Mouse (Mus musculus) left cerebral cortex, adult 8-10 months (tissue): Measurements from ENCODE around the gene Cyp2d22. TPM values are rescaled to one million over a fixed set of nuclear protein-coding genes. Genes with fewer than 3 reads are reported as not detected.
"Not testable (repeated sequence)": the region's sequence is repeated elsewhere in the genome, so short reads cannot be mapped to it uniquely, and the experiment has no call there.

ENCODE experiments used
- DNase-seq, 2 experiments: peaks; one replicate each; pipeline ENCODE4 v3.0.0; 2022; ENCODE audit warnings: low spot score in 2 of 2
- total RNA-seq, 4 experiments: library from RNA; stranded (reverse); gene quantifications; 2 replicates each; pipeline ENCODE4 v1.2.4; 2022

The Cyp2d22 gene
- total RNA-seq, result 10 to 100 TPM; 39.7 to 44.8 (median 40.7) TPM

DNA sequence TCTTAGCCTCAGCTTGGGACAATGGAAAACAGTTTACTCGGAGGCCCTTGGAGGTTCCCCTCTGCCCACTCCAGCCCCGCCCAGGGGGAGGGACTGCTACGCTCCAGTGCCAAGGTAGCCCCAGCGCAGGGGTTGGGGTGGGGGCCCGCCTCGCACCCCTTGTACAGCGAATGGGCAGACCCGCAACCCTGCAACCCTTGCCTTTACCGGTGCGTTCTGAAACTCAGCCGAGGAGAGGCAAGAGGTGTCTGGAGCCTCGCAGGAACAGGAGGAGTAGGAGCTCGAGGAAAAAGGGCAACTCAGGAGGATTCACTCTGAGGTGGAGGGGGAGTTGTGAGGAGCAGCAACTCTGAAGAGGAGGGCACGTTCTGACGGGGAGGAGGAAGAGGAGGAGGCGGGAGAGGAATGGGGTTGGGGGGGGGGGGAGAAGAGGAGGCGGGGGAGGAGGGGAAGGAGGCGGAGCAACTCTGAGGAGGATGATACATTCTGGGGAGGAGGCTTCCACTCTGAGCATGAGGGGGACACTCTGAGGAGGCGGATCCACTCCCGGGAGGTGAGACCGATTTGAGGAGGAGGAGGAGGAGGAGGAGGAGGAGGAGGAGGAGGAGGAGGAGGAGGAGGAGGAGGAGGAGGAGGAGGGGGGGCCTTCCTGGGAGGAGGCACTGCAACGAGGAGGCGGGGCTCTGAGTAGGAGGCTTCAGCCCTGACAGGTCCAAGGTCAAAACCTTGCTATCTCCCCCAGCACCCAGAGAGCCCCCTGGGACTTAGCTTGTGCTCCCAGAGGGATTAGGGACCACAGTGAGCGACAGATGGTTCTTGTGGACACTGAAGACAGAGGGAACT, at the start of gene Cyp2d22:
Cyp2d22 (minus strand) TSS at position 390 of the 843 bp plus-strand sequence.
- no peak for DNase-seq

DNA sequence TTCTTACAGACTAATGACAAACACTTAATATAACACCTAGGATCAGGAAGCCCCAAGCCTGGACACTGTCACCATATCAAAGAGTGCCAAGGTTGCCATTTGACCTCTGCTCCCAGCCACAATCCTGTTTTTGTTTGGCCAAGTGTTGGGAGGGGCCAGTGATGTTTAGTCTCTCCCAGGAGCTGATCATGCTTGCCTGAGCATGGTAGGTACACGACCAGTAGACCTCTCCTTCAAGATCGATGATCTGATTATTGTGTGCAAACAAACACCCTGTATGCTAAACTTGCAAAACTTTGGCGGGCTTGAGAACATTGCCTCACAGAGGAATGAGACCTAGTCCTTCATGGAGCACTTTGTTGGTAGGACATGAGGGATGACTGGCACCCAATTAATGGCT, 43.4 kb upstream of the Cyp2d22 start:
- no peak for DNase-seq

DNA sequence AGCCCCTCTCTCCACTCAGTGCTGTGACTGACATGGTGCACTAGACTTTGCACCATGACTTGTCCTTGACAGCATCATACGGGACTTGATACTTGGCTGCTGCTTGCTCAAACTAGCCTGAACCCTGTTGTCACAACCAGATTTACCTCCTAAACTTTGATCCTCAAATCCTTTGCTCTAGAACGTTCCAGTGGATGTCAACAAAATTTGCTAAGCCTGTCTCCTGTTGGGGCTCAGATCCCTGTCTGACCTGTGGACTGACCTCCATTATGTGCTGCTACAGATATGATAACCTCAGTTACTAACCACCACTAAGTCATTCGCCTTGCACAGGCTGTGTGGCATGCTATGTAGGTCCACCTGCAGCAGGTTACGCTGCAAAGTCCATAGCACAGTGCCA, 42.9 kb upstream of the Cyp2d22 start:
- no peak for DNase-seq

DNA sequence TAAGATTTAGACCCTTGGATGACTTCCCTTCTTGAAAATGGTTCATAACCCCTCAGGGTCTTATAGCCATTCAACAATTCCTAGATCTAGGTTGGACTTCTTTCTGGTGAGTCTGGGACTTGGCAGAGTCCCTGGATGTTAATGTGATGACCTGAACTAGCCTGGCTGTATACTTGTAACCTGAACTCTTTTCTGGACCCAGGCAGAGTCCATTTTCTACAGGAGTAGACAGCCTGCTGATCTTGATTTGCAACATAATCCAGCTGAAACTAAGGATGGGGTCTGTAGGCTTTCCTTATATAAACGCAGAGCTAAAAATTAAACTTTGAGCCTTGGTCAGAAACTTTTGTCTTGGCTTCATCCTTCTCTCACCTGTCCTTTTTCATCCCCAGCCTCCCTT, 38.6 kb upstream of the Cyp2d22 start:
- no peak for DNase-seq

DNA sequence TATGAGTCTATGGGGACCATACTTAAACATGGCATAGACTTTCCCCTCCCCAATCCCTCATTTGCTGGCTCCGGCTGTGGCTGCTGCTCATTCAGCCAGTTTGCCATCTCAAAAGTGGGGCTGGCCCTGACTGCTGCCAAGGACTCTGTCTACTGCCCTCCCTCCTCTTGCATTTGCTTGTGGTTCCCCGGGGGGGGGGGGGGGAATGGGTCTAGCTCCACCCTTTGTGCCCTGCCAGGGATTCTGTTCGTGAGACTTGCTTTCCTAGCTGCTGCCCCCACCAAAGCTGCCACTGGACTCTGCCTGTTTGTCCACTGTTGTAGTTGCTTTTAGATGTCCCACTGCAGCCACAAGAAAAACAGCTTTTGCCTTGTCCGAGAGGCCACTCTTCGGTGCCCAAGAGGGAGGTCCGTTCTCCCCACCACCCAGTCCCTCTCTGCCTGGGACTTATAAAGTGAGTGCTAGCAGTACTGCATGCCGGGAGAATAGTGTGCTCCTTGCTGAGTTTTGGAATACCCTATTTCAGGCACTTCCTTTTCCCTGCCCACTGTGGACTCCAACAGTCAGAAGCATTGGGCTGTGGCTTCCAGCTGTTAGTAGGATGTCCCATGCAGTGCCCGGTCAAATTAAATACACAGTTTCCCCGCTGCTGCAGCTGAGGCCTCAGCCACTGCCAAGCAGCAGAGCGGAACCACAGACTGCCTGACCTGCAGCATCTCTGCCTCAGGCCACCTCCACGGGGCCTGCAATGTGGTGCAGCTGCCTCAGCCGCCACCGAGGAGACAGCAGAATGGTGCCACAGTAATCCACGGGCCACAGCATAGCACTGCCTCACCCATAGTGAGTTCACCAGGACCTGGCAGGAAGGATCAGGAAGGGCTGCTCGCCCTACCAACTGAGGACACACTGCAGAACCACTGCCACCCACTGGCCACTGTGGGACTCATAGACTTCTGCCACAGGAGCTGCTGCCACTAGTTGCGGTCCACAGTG, 37.0 kb upstream of the Cyp2d22 start:
- DNase-seq, result peak; percentile 55 to 74

DNA sequence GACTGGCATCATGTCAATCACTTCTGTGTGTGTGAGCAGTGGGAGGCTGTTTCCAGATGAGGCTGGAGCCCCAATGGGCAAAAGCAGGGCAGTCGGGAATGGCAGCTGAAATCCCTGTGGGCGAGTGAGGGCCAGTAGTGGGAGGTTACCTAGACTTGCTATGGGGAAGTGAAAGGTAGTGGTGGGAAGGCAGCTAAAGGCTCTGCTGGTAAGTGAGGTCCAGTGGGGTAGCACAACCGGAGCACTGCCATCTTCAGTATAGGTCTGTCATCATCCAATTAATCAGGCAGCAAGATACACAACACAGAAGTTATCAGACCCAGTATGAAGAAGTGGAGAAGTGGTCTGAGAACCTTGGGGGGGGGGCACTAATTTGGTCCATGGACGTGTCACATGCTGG, 27.5 kb upstream of the Cyp2d22 start:
- no peak for DNase-seq

DNA sequence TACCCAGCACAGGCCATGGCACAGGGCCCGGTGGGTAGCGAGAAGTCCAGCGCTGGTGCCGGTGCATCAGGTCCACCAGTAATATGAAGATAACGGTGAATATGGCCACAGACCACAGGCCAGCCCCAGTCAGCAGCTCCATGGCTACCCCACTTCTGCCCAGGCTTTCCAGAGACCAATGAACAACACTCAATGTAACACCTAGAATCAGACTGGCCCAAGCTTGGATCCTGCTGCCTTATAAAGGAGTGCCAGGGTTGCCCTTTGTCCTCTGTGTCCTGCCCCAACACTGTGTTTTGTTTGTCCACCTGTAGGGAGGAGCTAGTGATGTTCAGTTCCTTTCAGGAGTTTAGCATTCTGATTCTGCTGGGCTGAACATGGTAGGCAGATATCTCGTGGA, 26.9 kb upstream of the Cyp2d22 start, which contains the start of gene Cyp2d10:
Cyp2d10 (minus strand) TSS at position 215 of the 400 bp plus-strand sequence.
- DNase-seq, result no peak

DNA sequence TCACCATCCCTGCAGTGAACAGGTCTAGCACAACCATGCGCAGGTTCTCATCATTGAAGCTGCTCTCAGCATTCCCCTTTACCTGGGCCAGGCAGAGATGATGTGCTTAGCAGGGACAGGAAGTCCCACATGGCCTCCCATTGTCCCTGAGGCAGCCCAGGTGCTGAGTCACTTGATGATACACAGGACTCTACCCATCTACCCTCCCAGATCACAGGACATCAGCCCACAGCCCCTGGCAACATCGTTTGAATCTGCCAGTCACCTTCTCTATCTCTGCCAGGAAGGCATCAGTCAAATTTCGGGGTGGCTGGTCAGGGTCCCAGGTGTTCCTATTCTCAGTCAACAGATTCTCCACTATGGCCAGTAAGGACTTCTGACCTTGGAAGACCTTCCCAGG, 24.1 kb upstream of the Cyp2d22 start:
- no peak for DNase-seq

DNA sequence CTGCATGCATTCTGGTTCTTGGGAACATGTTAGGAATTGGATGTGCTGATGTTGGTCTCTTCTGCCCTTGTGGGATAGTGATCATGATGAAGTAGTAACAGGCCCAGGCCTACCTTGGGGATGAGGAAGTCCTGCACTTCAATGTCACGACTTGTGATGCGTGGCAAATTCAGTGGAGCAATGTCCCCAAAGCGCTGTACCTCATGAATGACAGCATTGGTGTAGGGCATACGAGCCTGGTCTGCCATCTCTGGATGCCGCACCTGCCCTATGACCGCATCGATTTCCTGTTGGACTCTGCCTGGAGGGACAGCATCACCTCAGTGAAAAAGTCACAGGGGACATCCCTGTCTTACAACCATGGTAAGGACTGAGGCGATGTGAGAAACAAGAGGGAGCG, 23.5 kb upstream of the Cyp2d22 start:
- DNase-seq, result no peak

DNA sequence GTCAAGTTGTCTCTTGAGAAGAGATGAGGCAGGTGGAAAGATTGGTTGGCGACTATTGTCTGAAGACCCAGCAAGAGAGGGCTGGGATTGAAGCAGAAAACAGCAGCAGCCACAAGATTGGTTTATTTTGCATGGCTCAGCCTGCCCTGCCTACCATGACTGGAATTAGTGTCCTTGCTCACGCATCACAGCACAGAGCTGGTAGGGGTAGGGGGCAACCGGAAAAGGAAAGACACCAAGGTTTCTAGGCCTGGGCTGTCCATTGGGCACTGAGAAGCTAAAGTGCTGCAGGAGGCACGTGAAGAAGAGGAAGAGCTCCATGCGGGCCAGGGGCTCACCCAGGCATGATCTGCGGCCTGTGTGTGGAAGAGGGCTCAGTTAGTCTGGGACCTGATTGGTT, 22.7 kb upstream of the Cyp2d22 start:
- no peak for DNase-seq

DNA sequence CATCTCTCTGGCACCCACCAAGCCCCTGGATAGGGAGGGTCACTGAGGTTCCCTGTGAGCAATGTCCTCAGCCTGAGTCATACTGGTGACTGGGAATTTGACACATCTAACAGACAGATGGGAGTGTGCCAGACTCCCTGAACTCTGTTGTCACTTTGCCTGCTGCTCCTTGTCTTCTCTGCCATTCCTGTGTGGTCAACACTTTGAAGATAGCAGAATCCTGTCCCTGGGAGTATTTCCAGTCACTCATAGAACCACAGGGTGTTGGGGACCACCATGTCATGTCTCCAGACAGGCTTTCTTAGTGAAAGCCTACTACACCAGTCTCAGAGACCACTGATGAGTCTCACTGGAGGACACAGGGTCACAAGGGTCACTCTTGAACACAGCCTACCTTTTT, 22.0 kb upstream of the Cyp2d22 start:
- no peak for DNase-seq

DNA sequence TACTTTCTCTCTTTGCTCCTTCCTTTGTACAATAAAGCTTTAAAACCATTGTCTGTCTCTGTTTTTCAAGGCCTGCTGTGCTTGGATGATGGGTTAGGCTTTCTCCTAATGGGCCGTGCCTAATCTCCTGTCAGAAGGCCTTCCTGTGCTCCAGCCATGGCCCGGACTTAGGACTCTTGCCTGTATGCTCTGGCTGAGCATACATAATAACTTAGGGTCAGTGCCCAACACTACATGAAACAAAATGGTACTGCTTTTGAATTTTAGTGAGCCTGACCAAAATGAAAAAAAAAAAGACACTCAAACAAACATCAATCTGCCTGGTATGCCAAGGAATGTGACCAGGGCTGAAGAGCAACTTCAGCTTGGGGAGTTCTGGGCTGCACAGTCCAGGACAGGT, 21.5 kb upstream of the Cyp2d22 start:
- DNase-seq, result no peak

DNA sequence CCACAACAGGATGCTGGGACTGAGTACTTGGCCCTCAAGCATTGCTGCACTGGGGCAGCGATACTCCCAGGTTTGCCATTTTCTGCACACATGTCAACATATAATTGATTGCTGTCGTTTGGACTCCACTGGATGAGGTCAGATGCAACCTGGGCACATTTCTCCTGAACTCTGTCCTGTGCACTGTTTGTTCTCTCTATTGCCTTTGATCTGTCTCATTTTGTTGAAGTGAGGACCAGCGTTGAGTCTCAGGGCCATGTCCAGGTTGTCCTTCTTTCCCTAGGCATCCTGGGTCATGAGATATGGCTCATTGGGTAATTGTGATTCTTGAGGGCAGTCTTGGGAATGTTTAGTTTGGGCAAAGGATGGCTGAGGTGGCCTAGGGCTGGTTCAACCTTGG, 15.9 kb upstream of the Cyp2d22 start:
- not testable (repeated sequence) for DNase-seq

DNA sequence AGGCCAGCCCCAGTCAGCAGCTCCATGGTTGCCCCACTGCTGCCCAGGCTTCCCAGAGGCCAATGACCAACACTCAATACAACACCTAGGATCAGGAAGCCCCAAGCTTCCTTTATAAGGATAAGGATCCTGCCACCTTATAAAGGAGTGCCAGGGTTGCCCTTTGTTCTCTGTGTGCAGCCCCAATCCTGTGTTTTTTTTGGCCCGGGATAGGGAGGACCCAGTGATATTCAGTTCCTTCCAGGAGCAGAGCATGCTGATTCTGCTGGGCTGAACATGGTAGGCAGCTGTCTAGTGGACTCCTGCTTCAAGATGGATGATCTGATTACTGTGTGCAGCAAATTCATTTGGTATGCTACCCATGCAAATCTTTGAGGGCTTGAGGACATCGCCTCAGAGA, 13.9 kb upstream of the Cyp2d22 start, which contains the start of gene Cyp2d11:
Cyp2d11 (minus strand) TSS at position 101 of the 400 bp plus-strand sequence.
- DNase-seq, result not testable (repeated sequence)

DNA sequence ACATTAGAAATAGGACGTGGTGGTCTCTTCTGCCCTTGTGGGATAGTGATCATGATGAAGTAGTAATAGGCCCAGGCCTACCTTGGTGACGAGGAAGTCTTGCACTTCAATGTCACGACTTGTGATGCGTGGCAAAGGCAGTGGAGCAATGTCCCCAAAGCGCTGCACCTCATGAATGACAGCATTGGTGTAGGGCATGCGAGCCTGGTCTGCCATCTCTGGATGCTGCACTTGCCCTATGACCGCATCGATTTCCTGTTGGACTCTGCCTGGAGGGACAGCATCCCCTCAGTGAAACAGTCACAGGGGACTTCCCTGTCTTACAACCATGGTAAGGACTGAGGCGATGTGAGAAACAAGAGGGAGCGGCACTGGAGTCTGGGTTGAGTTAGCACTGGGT, 9.9 kb upstream of the Cyp2d22 start:
- DNase-seq, result not testable (repeated sequence)

DNA sequence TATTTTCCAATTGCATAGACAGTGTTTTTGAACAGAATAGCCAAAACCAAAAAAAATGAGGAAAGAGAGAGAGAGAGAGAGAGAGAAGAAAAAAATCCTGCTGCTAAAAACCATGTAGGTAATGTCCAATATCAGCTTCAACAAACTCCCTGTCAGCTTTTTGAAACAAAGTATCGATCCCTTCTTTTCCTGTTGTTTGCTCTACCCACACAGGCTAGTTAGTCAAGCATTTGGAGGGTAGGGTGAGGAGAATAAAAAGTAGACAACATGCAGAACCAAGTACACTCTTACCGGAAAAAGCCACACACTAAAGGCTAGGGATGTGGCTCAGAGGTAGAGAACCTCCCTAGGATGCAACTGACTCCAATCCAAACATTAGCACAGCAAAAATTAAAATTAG, 5.7 kb upstream of the Cyp2d22 start:
- DNase-seq, result no peak

DNA sequence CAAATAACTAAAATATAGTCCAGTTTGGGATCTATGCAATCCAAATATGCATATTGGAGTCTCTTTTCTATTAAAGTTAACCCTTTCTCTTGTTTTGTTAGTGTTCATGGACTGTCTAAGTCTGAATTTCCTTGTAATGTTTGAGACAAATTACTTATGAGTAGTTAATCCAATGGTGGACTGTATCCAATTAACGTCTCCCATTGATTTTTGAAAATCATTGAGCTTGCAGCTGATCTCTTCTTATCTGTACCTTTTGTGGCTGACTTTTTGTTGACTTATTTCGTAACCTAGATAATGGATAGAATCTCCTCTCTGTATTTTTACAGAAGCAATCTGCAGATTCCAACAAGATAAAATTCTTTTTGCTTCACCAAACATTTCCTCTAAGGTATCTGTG, 2.4 kb upstream of the Cyp2d22 start:
- DNase-seq, result no peak

DNA sequence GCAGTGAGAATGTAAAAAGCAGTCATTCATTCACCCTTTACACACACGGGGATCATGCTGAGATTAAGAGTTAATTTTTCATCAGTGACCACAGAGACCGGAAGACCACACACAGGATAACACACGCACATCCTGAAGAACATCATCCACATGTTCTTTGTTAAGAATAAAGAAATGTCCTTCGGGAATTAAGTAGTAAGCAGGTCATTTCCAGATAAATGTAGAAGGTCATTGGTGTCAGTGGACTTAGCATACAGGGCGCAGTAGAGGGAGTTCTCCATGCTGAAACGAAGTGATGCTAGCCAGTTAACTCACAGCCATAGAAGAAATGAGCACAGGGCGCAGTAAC, 628 bp upstream of the Cyp2d22 start:
- no peak for DNase-seq

DNA sequence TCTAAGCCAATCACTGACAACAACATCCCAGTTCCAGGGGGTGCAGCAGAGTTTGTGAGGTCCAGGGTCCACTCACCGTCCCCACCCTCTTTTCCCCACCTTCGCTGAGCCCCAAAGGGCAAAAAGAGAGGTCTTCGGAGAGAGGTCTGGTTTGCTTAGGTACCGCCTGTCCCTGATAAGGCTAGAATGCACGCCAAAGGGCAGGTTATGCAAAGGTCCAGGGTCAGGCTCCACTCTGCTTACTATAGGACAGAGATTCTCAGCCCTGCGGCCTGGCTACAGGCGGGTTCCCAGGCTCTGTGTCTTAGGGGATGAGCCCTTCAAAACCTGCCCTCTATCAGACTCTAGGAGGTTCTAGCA, 569 bp downstream of the Cyp2d22 start:
- no peak for DNase-seq

DNA sequence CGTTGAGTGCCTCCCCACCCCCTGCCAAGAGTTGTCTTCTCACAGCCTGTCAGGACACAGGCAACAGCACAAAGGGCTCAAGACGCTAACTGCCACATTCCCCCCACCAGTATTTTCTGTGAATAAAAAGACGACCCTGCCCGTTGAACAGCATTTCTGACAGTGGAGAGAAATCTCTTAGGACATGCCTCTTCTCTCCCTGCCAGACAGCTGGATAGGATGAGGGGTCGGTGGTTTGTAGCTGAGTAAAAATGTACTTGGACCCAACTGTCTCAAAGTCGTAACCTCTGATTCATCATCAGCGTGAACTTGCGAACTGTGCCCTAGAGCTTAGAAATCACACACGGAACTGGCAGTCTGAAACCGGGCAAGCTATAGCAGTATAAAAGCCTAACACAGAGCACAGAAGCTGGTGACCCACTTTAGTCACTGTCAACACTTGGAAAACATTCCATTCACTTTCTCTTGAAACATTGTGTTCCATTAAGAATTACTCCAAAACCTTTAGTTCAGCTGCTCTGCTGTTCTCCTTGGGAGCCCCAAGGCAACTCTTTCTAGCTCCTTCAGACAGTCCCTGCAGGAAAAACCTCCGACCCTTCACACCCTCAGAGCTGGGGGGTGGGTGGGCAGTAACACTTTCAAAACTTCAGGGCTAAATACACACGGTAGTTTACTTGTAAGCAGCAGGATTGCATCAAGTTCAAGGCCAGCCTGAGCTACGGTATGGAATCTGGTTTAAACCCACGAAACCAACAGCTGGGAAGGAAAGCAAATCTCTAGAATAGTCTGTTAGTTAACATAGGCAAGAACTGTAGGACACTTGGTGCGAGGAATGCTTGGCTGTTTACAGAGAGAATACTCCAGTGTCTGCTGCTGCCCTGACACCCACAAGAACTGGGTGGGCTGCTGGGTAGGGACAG, 1.5 kb downstream of the Cyp2d22 start:
- no peak for DNase-seq

DNA sequence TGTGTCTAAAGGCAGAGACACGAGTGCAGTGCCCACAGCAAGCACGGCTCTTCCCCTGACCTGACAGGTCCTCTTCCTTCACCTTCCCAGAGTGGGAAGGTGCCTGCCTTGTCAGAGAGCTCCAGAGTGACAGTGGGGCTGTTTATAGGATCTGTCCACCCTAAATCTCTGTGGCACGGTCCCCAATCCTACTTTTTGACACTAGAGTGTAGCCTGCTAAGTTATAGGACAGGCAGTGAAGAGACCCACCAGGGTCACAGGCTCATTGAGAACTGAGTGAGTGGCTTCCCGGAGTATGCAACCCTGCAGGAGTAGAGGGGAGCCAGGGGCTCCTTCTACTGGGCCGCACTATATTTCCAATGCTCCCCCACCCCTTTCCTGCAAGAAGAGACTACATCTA, 2.4 kb downstream of the Cyp2d22 start:
- no peak for DNase-seq
